Mouse (Mus musculus): Measurements from ENCODE around the gene Catsper1. TPM values are rescaled to one million over a fixed set of nuclear protein-coding genes. Genes with fewer than 3 reads are reported as not detected.
"Not testable (repeated sequence)": the region's sequence is repeated elsewhere in the genome, so short reads cannot be mapped to it uniquely, and the experiment has no call there.

Gene Catsper1
- total and polyA plus RNA-seq, 2 experiments = not detected

GRCm38 (mm10) chr19:5348064-5348463 is 12.5 kb downstream of the Catsper1 start:
- no peak for TF ChIP-seq CTCF (IDR thresholded peaks at IDR 0.05; ENCODE audit: low read depth, low read length)
- TF ChIP-seq POLR2A (IDR thresholded peaks at IDR 0.05; ENCODE audit: extremely low read depth, insufficient read depth, low read length) = no peak
- Histone ChIP-seq H3K4me3 (ENCODE audit: insufficient read depth, low read depth, low read length) (no peak overlapping the region), H3K27ac (replicated peaks; ENCODE audit: insufficient read depth, low read depth, low read length) (no peak overlapping the region), H3K79me2 (ENCODE audit: control insufficient read depth, insufficient read depth, low read length) (no peaks in the 10 kb centered on the region), H3K36me3 (ENCODE audit: control insufficient read depth, insufficient read depth, low read length) (no peaks in the 10 kb centered on the region), H3K4me1 (ENCODE audit: control insufficient read depth, insufficient read depth, low read length) (peaks cover 3% of the 10 kb centered on the region; the same call in 1 of the 2 replicates), H3K27me3 (ENCODE audit: control insufficient read depth, insufficient read depth, low read length) (no peaks in the 10 kb centered on the region), H3K9ac (ENCODE audit: low read depth, low read length) (no peak overlapping the region)
- WGBS = 82% methylated on average over 6 of the region's 6 CpGs
- no peak for DNase-seq (ENCODE audit: extremely low read depth, low read depth, low spot score)

- no peak overlapping the region; the same call in 1 of the 2 replicates for H3K9ac ChIP-seq (ENCODE audit: low read depth, low read length)
- H3K4me3 ChIP-seq (ENCODE audit: insufficient read depth, low read depth, low read length) = peak overlapping the region; percentile 38; the same call in 1 of the 2 replicates
- no peaks in the 10 kb centered on the region for H3K79me2 ChIP-seq (ENCODE audit: control insufficient read depth, insufficient read depth, low read length)
- H3K27ac ChIP-seq (replicated peaks; ENCODE audit: insufficient read depth, low read depth, low read length) = no peak overlapping the region
- DNase-seq (ENCODE audit: extremely low read depth, low read depth, low spot score) = peak; percentile 11
- WGBS = 10% methylated on average over 34 of the region's 34 CpGs
- TF ChIP-seq POLR2A (IDR thresholded peaks at IDR 0.05; ENCODE audit: extremely low read depth, insufficient read depth, low read length) (no peak), CTCF (IDR thresholded peaks at IDR 0.05; ENCODE audit: low read depth, low read length) (0 out of 2 replicates have a peak, but pooled peaks have one; percentile 13)
- H3K36me3 ChIP-seq (ENCODE audit: control insufficient read depth, insufficient read depth, low read length) = no peaks in the 10 kb centered on the region
- no peaks in the 10 kb centered on the region for H3K27me3 ChIP-seq (ENCODE audit: control insufficient read depth, insufficient read depth, low read length)
- peaks cover 3% of the 10 kb centered on the region; the same call in 1 of the 2 replicates for H3K4me1 ChIP-seq (ENCODE audit: control insufficient read depth, insufficient read depth, low read length)
Observed at GRCm38 (mm10) chr19:5348526-5349501, 13.3 kb downstream of the Catsper1 start.

- H3K4me3 ChIP-seq (ENCODE audit: insufficient read depth, low read depth, low read length) = peak within 1 kb of the TSS; percentile 38; the same call in 1 of the 2 replicates
- not testable (repeated sequence) for DNase-seq (ENCODE audit: extremely low read depth, low read depth, low spot score); H3K9ac ChIP-seq (ENCODE audit: low read depth, low read length); H3K4me1 ChIP-seq (ENCODE audit: control insufficient read depth, insufficient read depth, low read length); H3K27ac ChIP-seq (replicated peaks; ENCODE audit: insufficient read depth, low read depth, low read length); H3K27me3 ChIP-seq (ENCODE audit: control insufficient read depth, insufficient read depth, low read length); H3K36me3 ChIP-seq (ENCODE audit: control insufficient read depth, insufficient read depth, low read length); H3K79me2 ChIP-seq (ENCODE audit: control insufficient read depth, insufficient read depth, low read length)
- 80% methylated on average over 6 of the region's 6 CpGs for WGBS
Observed at GRCm38 (mm10) chr19:5349502-5349873, 13.9 kb downstream of the Catsper1 start, which contains the start of gene Cst6. Gene Cst6, minus strand, starts transcription at chr19:5349574.

GRCm38 (mm10) chr19:5353609-5354008 is 18.1 kb downstream of the Catsper1 start:
- H3K27me3 ChIP-seq (ENCODE audit: control insufficient read depth, insufficient read depth, low read length) = no peaks in the 10 kb centered on the region
- TF ChIP-seq POLR2A (IDR thresholded peaks at IDR 0.05; ENCODE audit: extremely low read depth, insufficient read depth, low read length) (no peak), CTCF (IDR thresholded peaks at IDR 0.05; ENCODE audit: low read depth, low read length) (no peak)
- H3K27ac ChIP-seq (replicated peaks; ENCODE audit: insufficient read depth, low read depth, low read length) = no peak overlapping the region
- no peak overlapping the region for H3K9ac ChIP-seq (ENCODE audit: low read depth, low read length)
- no peak for DNase-seq (ENCODE audit: extremely low read depth, low read depth, low spot score)
- H3K36me3 ChIP-seq (ENCODE audit: control insufficient read depth, insufficient read depth, low read length) = no peaks in the 10 kb centered on the region
- H3K4me1 ChIP-seq (ENCODE audit: control insufficient read depth, insufficient read depth, low read length) = peaks cover 3% of the 10 kb centered on the region; the same call in 1 of the 2 replicates
- H3K79me2 ChIP-seq (ENCODE audit: control insufficient read depth, insufficient read depth, low read length) = no peaks in the 10 kb centered on the region
- WGBS = 76% methylated on average over 2 of the region's 2 CpGs
- no peak overlapping the region for H3K4me3 ChIP-seq (ENCODE audit: insufficient read depth, low read depth, low read length)

- Histone ChIP-seq H3K9ac (ENCODE audit: low read depth, low read length) (no peak overlapping the region), H3K4me3 (ENCODE audit: insufficient read depth, low read depth, low read length) (no peak overlapping the region), H3K79me2 (ENCODE audit: control insufficient read depth, insufficient read depth, low read length) (no peaks in the 10 kb centered on the region), H3K27me3 (ENCODE audit: control insufficient read depth, insufficient read depth, low read length) (no peaks in the 10 kb centered on the region), H3K36me3 (ENCODE audit: control insufficient read depth, insufficient read depth, low read length) (no peaks in the 10 kb centered on the region), H3K27ac (replicated peaks; ENCODE audit: insufficient read depth, low read depth, low read length) (no peak overlapping the region), H3K4me1 (ENCODE audit: control insufficient read depth, insufficient read depth, low read length) (no peaks in the 10 kb centered on the region)
- TF ChIP-seq CTCF (IDR thresholded peaks at IDR 0.05; ENCODE audit: low read depth, low read length) (no peak), POLR2A (IDR thresholded peaks at IDR 0.05; ENCODE audit: extremely low read depth, insufficient read depth, low read length) (no peak)
- DNase-seq (ENCODE audit: extremely low read depth, low read depth, low spot score) = no peak
- WGBS = no CpG with 5 or more reads among the region's 1 CpGs
Observed at GRCm38 (mm10) chr19:5356080-5356479, 20.5 kb downstream of the Catsper1 start.

- Histone ChIP-seq H3K27me3 (ENCODE audit: control insufficient read depth, insufficient read depth, low read length) (no peaks in the 10 kb centered on the region), H3K9ac (ENCODE audit: low read depth, low read length) (no peak overlapping the region), H3K4me3 (ENCODE audit: insufficient read depth, low read depth, low read length) (no peak overlapping the region), H3K4me1 (ENCODE audit: control insufficient read depth, insufficient read depth, low read length) (peaks cover 3% of the 10 kb centered on the region; the same call in 1 of the 2 replicates), H3K36me3 (ENCODE audit: control insufficient read depth, insufficient read depth, low read length) (no peaks in the 10 kb centered on the region), H3K27ac (replicated peaks; ENCODE audit: insufficient read depth, low read depth, low read length) (no peak overlapping the region), H3K79me2 (ENCODE audit: control insufficient read depth, insufficient read depth, low read length) (peaks cover 3% of the 10 kb centered on the region; the same call in 1 of the 2 replicates)
- DNase-seq (ENCODE audit: extremely low read depth, low read depth, low spot score) = no peak
- WGBS = 93% methylated on average over 2 of the region's 2 CpGs
- TF ChIP-seq POLR2A (IDR thresholded peaks at IDR 0.05; ENCODE audit: extremely low read depth, insufficient read depth, low read length) (no peak), CTCF (IDR thresholded peaks at IDR 0.05; ENCODE audit: low read depth, low read length) (no peak)
Observed at GRCm38 (mm10) chr19:5362186-5362585, 26.6 kb downstream of the Catsper1 start.

Measured in liver, adult 2 months (tissue).